Mouse (Mus musculus): Measurements from ENCODE around the gene Rsph9. TPM values are rescaled to one million over a fixed set of nuclear protein-coding genes. Genes with fewer than 3 reads are reported as not detected.

Rsph9 gene
- polyA plus RNA-seq, 1 experiment: 5.0 TPM

DNA sequence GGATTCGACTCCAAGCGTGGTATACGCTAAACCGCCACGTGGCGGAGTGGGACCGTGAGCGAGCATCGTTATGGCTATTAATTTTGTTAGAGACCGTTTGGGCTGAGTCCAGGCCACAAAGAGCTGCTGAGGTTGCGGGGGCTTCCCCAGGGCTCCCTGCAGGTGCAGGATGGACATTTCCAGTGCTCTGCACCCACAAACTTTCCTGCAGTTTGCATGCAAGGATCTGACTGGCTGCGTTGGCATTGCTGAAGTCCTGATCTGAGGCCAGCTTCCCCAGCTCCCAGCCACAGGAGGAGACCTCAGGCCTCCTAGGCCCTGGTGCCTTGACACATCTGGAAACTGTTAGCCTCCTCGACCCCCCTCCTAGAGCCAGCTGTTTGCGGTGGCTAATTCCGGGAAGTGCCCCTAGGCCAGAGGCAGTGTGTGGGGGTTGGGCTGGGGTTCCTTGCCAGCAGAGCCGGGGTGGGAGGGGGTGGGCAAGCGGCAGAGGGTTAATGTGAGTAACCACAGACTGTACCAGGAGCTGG lies 57.6 kb downstream of the Rsph9 start:
- Histone ChIP-seq H3K4me3 (replicated peaks; ENCODE audit: control insufficient read depth, low read depth, low read length) (no peak overlapping the region), H3K27ac (ENCODE audit: control insufficient read depth, insufficient read depth, low read depth, low read length, poor library complexity) (no peak overlapping the region), H3K4me1 (ENCODE audit: control insufficient read depth, insufficient read depth, low read length) (no peaks in the 10 kb centered on the region; the same call in none of the 2 replicates)
- WGBS: 9% methylated on average over 17 of the region's 17 CpGs
- TF ChIP-seq POLR2A (IDR thresholded peaks at IDR 0.05; ENCODE audit: borderline replicate concordance, control insufficient read depth, low read depth, low read length) (no peak), CTCF (IDR thresholded peaks at IDR 0.05; ENCODE audit: control insufficient read depth, insufficient read depth, low read length) (peak; percentile 10; the same call in 1 of the 2 replicates)

DNA sequence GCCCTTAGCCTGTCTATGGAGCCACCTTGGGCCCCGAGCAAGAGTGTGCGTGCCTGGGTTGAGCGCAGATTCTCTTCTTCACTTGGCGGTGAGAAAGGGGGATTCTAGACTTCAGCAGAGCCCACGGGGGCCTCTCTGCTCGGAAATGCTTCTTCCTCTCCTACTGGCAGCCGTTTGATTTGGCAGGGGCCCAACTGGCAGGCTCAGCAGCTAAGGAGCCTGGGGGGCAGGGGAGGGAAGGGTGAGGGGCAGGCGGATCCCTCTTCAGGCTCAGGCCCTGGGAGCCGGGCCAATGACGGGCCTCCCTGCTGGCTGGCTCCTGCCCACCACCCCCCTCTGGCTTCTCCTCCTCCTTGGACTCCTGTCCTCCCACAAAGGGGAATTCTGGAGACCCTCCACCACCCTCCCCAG lies 59.9 kb downstream of the Rsph9 start:
- 3% methylated on average over 10 of the region's 10 CpGs for WGBS
- Histone ChIP-seq H3K4me3 (replicated peaks; ENCODE audit: control insufficient read depth, low read depth, low read length) (no peak overlapping the region), H3K27ac (ENCODE audit: control insufficient read depth, insufficient read depth, low read depth, low read length, poor library complexity) (no peak overlapping the region), H3K4me1 (ENCODE audit: control insufficient read depth, insufficient read depth, low read length) (no peaks in the 10 kb centered on the region; the same call in none of the 2 replicates)
- no peak for TF ChIP-seq POLR2A (IDR thresholded peaks at IDR 0.05; ENCODE audit: borderline replicate concordance, control insufficient read depth, low read depth, low read length)
- no peak for TF ChIP-seq CTCF (IDR thresholded peaks at IDR 0.05; ENCODE audit: control insufficient read depth, insufficient read depth, low read length)

DNA sequence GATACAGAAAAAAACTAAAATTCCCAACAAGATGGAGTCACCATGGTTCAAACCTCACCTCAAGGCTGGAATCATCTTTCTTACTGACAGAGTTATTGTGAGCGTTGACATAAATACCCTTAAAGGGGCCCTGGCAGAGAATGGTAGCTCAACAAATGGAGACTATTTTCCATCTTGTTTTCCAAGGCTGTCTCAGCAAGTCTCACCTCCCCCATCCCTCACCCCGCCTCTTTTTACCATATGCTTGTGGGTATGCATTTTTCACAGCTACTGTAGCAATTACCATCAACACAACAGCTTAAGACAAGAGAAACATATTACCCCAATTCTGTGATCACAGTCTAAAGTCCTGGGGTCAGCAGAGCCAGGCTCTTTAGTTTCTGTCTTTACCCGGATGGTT lies 60.6 kb downstream of the Rsph9 start:
- H3K27ac ChIP-seq (ENCODE audit: control insufficient read depth, insufficient read depth, low read depth, low read length, poor library complexity): no peak overlapping the region
- 67% methylated on average over 3 of the region's 3 CpGs for WGBS

DNA sequence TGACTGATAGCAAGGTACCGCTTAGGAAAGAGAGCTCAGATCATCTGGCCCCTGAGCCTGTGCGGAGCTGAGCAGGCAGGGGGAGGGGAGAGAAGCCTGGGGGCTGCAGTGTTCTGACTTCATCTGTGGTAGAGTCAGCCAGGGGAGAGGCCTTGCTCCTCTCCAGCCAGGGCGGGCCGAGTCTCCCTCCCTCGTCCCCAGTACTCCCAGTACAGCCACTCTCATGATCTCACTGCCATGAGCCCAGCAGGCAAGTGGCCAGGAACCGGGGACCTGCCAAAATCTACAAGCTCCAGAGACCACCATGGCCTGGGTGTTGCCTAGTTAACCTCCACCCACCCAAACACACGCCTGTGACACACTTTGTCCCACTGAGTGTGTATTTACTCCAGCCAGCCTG lies 62.4 kb downstream of the Rsph9 start:
- H3K27ac ChIP-seq (ENCODE audit: control insufficient read depth, insufficient read depth, low read depth, low read length, poor library complexity): no peak overlapping the region
- no peak overlapping the region for H3K4me3 ChIP-seq (replicated peaks; ENCODE audit: control insufficient read depth, low read depth, low read length)
- no peak for TF ChIP-seq POLR2A (IDR thresholded peaks at IDR 0.05; ENCODE audit: borderline replicate concordance, control insufficient read depth, low read depth, low read length)
- no peak for TF ChIP-seq CTCF (IDR thresholded peaks at IDR 0.05; ENCODE audit: control insufficient read depth, insufficient read depth, low read length)
- no peaks in the 10 kb centered on the region; the same call in none of the 2 replicates for H3K4me1 ChIP-seq (ENCODE audit: control insufficient read depth, insufficient read depth, low read length)
- WGBS: 77% methylated on average over 7 of the region's 7 CpGs

More for the DNA sequence above, 60.6 kb downstream of the Rsph9 start:
- Histone ChIP-seq H3K4me1 (ENCODE audit: control insufficient read depth, insufficient read depth, low read length) (no peaks in the 10 kb centered on the region; the same call in none of the 2 replicates), H3K4me3 (replicated peaks; ENCODE audit: control insufficient read depth, low read depth, low read length) (no peak overlapping the region)
- TF ChIP-seq CTCF (IDR thresholded peaks at IDR 0.05; ENCODE audit: control insufficient read depth, insufficient read depth, low read length) (no peak), POLR2A (IDR thresholded peaks at IDR 0.05; ENCODE audit: borderline replicate concordance, control insufficient read depth, low read depth, low read length) (no peak)

DNA sequence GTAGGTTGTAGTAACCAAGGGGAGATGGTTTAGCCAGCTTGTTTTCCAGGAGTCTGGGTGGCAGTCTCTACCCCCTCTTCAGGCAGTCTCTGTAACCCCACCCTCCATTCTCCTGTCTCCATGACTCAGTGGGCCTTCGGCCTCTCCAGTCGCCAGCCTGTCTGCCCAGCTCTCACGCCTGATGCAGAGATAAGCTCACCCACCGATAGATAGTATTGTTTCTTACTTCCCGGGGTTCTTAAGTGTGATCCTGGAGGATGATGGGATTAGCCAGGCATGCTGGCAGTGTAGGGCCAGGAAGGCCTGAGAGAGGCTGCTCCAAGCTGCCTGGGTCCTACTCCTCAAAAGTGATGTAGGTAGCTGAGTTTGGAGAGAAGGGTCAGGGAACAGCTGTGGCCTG lies 63.0 kb downstream of the Rsph9 start:
- WGBS: 75% methylated on average over 5 of the region's 5 CpGs
- TF ChIP-seq CTCF (IDR thresholded peaks at IDR 0.05; ENCODE audit: control insufficient read depth, insufficient read depth, low read length) (no peak), POLR2A (IDR thresholded peaks at IDR 0.05; ENCODE audit: borderline replicate concordance, control insufficient read depth, low read depth, low read length) (no peak)
- Histone ChIP-seq H3K27ac (ENCODE audit: control insufficient read depth, insufficient read depth, low read depth, low read length, poor library complexity) (no peak overlapping the region), H3K4me1 (ENCODE audit: control insufficient read depth, insufficient read depth, low read length) (no peaks in the 10 kb centered on the region; the same call in none of the 2 replicates), H3K4me3 (replicated peaks; ENCODE audit: control insufficient read depth, low read depth, low read length) (no peak overlapping the region)

DNA sequence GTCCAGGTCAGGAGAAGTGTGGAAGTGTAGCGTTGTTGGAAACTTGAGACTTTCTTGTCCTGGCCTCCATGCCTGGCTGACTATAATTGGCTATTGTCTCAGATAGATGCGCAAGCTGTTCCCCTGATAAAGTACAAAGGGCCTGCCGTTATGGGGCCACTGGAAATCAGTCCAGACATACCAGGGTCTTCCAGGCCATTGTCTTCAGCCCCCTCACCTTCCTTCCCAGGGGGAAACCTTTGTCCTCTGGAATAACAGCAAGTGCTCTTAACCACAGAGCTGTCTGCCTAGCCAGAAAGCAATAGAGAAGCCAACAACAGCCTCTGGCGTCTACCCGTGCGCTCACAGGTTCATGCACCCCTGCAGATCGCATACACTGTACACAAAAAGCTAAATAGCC lies 63.6 kb downstream of the Rsph9 start:
- H3K27ac ChIP-seq (ENCODE audit: control insufficient read depth, insufficient read depth, low read depth, low read length, poor library complexity): no peak overlapping the region
- H3K4me1 ChIP-seq (ENCODE audit: control insufficient read depth, insufficient read depth, low read length): no peaks in the 10 kb centered on the region; the same call in none of the 2 replicates
- no peak overlapping the region for H3K4me3 ChIP-seq (replicated peaks; ENCODE audit: control insufficient read depth, low read depth, low read length)
- 88% methylated on average over 7 of the region's 7 CpGs for WGBS
- no peak for TF ChIP-seq CTCF (IDR thresholded peaks at IDR 0.05; ENCODE audit: control insufficient read depth, insufficient read depth, low read length)
- TF ChIP-seq POLR2A (IDR thresholded peaks at IDR 0.05; ENCODE audit: borderline replicate concordance, control insufficient read depth, low read depth, low read length): no peak

DNA sequence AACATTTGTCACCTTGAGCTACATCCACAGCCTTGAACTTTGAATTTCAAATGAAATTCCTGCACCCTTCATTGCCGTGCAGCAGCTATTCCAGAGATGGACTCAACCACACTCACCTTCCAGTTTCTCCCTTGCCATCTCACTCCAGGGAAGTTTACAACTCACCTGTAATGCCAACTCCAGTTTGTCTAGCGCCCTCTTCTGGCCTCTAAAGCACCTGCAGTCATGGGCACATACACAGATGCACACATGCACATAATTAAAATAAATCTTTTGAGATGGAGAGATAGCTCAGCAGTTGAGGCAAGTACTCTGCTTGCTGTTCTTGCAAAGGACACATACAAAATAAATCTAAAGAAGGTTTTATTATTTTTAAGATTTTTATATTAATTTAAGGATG lies 65.0 kb downstream of the Rsph9 start:
- H3K27ac ChIP-seq (ENCODE audit: control insufficient read depth, insufficient read depth, low read depth, low read length, poor library complexity): no peak overlapping the region
- H3K4me3 ChIP-seq (replicated peaks; ENCODE audit: control insufficient read depth, low read depth, low read length): no peak overlapping the region
- peaks cover 2% of the 10 kb centered on the region for H3K4me1 ChIP-seq (ENCODE audit: control insufficient read depth, insufficient read depth, low read length)
- TF ChIP-seq CTCF (IDR thresholded peaks at IDR 0.05; ENCODE audit: control insufficient read depth, insufficient read depth, low read length) (no peak), POLR2A (IDR thresholded peaks at IDR 0.05; ENCODE audit: borderline replicate concordance, control insufficient read depth, low read depth, low read length) (no peak)
- 72% methylated on average over 2 of the region's 2 CpGs for WGBS

DNA sequence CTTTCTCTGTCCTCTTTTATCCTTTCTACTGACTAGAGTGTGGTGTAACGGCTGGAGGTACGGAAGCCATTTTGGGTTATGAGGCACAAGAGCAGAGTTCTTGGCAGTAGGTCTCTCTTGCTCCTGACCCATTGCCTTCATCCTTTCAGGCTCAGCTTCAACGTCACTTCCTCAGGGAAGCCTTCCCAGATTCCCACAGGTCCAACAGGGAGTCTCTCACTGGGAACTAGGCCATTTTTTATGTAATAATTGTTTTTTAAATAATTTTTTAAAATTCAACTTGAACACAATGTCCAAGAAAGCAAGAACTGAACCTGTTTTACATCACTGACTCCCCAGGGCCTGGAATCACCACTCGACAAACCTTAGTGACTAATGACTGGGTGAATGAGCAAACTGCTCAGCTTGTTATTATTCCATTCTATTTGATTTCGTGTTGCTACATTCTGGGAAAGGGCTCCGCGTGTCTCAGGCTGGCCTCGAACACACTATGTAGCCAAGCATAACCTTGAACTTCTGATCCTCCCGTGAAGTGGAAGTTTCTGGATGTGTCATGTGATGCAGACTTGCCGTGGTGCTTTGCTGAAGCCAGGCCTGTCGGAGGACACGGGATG lies 66.0 kb downstream of the Rsph9 start:
- 86% methylated on average over 12 of the region's 12 CpGs for WGBS
- H3K4me1 ChIP-seq (ENCODE audit: control insufficient read depth, insufficient read depth, low read length): peaks cover 2% of the 10 kb centered on the region
- TF ChIP-seq CTCF (IDR thresholded peaks at IDR 0.05; ENCODE audit: control insufficient read depth, insufficient read depth, low read length): no peak
- no peak for TF ChIP-seq POLR2A (IDR thresholded peaks at IDR 0.05; ENCODE audit: borderline replicate concordance, control insufficient read depth, low read depth, low read length)
- no peak overlapping the region for H3K27ac ChIP-seq (ENCODE audit: control insufficient read depth, insufficient read depth, low read depth, low read length, poor library complexity)
- H3K4me3 ChIP-seq (replicated peaks; ENCODE audit: control insufficient read depth, low read depth, low read length): no peak overlapping the region
